Mouse (Mus musculus) NIH3T3 (cell line): ENCODE data around the gene Serpina1b.
"Not testable (repeated sequence)": the region's sequence is repeated elsewhere in the genome, so short reads cannot be mapped to it uniquely, and the experiment has no call there.

Experiments
- DNase-seq: peaks from one replicate; pipeline ENCODE4 v3.0.0-alpha.2; 2012; ENCODE audit warnings: low read depth

Gene Serpina1b

GRCm38 (mm10) chr12:103700144-103700750 lies 129.9 kb downstream of the Serpina1b start:
- DNase-seq: no peak

DNA sequence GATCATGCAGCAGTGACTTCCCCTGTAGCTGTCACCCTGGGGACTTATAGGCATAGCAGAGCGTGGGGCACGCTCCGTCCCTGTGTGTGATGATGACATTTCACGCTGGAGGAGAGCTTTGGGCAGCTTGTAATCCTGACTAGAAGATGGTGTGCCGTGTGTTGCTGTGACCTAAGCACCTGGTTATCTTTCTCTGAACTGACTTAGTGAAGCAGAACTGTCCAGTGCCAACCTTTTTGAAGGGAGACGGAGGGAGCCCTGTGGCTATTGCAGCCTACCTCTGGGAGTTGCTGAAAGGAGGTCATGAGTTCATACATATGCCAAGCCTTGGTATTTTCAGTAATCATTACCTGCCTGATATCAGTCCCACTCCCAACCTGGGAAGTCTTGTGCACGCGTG lies 134.7 kb downstream of the Serpina1b start, which contains the start of gene Serpina1f:
TSS of gene Serpina1f (minus strand) at position 101 of the 400 bp plus-strand sequence.
- DNase-seq: no peak

- DNase-seq: no peak
Observed at GRCm38 (mm10) chr12:103688221-103688814, 141.9 kb downstream of the Serpina1b start.

DNA sequence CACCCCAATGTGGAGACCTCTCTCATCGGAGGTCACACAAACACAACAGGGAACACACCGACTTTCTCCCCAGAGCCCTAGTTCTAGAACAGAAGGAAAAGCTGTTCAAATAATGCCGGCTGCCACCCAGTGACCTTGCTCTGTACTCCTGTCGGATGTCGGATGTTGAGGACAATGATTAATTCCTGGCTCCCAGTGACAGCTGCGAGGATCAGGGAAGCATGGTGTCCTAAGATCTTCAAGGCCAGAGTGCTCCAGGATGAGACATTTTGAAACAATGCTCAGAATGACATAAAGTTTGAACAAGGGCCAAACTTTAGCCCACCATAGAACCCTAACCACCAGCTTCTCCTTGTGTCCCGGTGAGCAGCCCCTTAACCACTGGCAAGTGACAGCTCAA lies 143.2 kb downstream of the Serpina1b start:
- no peak for DNase-seq

GRCm38 (mm10) chr12:103686050-103686449 lies 144.1 kb downstream of the Serpina1b start:
- no peak for DNase-seq

DNA sequence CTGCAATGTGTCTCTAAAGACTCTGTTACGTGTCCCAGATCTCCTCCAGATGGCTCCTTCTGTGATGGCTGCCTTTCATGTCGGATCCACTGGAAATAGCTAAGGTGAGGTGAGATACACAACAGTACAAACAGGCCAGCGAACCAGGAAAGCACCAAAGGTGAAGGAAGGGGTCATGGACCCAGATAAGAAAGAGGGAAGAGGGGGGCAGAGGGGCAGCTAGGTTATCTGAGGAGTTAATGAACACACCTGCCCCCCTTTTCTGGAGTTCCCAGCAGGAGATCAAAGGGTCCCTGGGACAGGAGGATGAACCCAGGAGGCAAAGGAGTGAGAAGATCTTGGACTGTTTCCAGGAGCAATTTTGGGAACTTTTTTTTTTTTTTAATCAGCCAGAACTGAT lies 144.8 kb downstream of the Serpina1b start:
- no peak for DNase-seq

- DNase-seq: peak; percentile 58
Observed at GRCm38 (mm10) chr12:103683775-103684174, 146.4 kb downstream of the Serpina1b start.

GRCm38 (mm10) chr12:103681739-103682138 lies 148.4 kb downstream of the Serpina1b start:
- DNase-seq: no peak

DNA sequence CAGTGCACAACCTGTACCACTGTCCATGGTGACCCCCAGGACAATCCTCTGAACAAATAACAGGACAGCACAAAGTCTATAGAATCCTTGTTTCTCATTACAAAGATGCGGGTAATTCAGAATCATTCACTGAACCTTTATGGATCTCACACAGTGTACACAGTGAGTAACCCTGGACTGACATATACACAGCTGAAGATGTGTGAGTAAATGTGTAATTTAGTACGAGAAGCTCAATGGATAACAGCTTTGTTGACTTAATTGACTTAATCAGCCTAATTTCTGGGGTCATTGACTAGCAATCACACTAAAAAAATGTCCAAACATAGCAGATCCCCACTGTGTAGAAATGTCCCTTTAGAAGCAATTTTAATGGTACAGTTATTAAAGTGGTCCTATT lies 149.0 kb downstream of the Serpina1b start:
- DNase-seq: no peak

GRCm38 (mm10) chr12:103679853-103680252 lies 150.3 kb downstream of the Serpina1b start:
- DNase-seq: not testable (repeated sequence)
